Mouse (Mus musculus): ENCODE measurements around the gene C330021F23Rik.

- TF ChIP-seq FLI1 (IDR thresholded peaks at IDR 0.05; ENCODE audit: low read length) (no peak), GATA1 (IDR thresholded peaks at IDR 0.05; ENCODE audit: borderline replicate concordance, low read length) (no peak)
Measured at GRCm38 (mm10) chr8:3552240-3552639, 15.6 kb upstream of the C330021F23Rik start.

Data from megakaryocyte, embryonic 14.5 days (primary cell).